Mouse (Mus musculus): Measurements from ENCODE around the gene Rbm18.
"Not testable (repeated sequence)": the region's sequence is repeated elsewhere in the genome, so short reads cannot be mapped to it uniquely, and the experiment has no call there.

Gene Rbm18

GRCm38 (mm10) chr2:36136300-36136941 lies at the start of gene Rbm18, which contains the start of gene Mrrf:
Gene Rbm18, minus strand, starts transcription at chr2:36136773.
Gene Mrrf, plus strand, starts transcription at chr2:36136389.
- peak; percentile 94 to 99 for DNase-seq (ENCODE audit: inconsistent age in 2 of 2, low spot score in 1 of 2)

DNA sequence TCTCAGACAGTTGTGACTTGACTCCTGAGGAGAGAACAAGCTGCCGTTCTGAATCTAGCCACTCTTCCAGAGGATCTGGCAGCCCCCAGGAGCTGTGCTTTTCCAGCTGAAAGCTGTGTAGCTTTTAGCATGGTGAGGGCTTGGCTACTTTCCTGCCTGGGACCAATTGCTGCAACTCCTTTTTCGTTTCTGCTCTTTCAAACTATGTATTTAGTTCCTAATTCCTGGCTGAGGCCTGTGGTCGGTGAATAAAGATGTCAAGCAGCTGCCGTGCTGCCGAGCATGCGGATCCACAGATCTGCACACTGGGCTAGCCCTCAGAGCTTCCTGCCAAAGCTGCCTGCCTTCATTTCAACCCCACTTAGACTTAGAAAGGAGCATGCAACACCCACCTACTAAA lies 48.3 kb upstream of the Rbm18 start:
- DNase-seq (ENCODE audit: inconsistent age in 2 of 2, low spot score in 1 of 2) = no peak

DNA sequence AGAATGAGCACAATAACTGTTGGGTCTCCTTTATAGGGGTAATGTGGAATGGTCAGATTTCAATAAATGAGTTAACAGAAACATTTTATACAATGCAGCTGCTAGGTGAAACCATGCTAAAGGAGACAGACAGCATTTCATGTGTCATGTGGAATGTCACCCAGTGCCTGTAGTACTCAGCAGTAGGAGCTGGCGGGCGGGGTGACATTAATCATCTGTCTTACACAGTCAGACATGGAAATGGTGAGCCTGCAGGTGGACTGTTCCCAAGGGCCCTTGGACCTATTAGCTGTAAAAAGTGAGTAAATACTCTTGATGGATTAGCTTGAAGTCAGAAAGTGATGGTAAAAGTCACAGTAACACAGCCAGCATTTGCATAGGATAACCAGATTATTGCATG lies 47.6 kb upstream of the Rbm18 start:
- DNase-seq (ENCODE audit: inconsistent age in 2 of 2, low spot score in 1 of 2) = peak in 1 of 2 experiments; percentile 28

DNA sequence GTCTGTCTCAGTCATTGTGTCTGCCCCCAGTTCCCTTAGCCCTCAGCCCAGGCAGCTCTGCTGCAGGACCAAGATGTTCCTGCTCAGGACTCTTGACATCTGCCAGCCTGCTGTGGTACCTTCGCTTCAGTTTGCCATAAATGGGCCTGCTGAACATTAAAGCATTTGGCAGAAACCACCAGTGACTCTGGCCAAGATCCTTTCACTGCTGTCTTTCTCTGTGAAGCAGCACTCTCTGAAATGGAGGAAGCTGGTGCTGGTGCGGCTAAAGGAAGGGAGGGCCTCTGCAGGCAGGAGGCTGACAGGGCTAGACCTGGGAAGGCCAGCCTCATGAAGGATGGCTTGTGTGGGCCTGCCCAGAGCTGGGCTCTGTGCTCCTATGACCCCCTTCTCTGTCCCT lies 46.7 kb upstream of the Rbm18 start:
- no peak for DNase-seq (ENCODE audit: inconsistent age in 2 of 2, low spot score in 1 of 2)

- not testable (repeated sequence) for DNase-seq (ENCODE audit: inconsistent age in 2 of 2, low spot score in 1 of 2)
These were observed 45.2 kb upstream of the Rbm18 start for GRCm38 (mm10) chr2:36181587-36182368.

DNA sequence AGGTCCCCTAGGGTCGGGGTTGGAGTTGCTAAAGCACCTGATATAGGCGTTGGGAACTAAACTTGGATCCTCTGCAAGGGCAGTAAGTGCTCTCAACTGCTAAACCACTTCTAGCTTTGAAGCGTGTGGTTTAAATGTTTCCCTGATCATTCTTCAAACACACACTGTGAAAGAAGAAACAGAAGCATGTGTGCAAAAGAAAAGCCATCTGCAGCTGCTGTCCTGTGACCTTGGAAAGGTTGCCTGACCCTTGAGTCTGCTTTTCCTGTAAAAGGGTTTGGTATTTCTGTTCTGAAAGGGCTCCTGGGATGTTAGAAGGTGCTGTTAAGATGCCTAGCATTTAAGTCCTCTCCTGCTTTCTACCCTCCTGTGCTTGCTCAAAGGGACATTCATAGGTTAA lies 42.9 kb upstream of the Rbm18 start:
- DNase-seq (ENCODE audit: inconsistent age in 2 of 2, low spot score in 1 of 2) = no peak

- DNase-seq (ENCODE audit: inconsistent age in 2 of 2, low spot score in 1 of 2) = no peak
These were observed 36.0 kb upstream of the Rbm18 start for GRCm38 (mm10) chr2:36172574-36172973.

GRCm38 (mm10) chr2:36172136-36172535 lies 35.6 kb upstream of the Rbm18 start:
- DNase-seq (ENCODE audit: inconsistent age in 2 of 2, low spot score in 1 of 2) = no peak

DNA sequence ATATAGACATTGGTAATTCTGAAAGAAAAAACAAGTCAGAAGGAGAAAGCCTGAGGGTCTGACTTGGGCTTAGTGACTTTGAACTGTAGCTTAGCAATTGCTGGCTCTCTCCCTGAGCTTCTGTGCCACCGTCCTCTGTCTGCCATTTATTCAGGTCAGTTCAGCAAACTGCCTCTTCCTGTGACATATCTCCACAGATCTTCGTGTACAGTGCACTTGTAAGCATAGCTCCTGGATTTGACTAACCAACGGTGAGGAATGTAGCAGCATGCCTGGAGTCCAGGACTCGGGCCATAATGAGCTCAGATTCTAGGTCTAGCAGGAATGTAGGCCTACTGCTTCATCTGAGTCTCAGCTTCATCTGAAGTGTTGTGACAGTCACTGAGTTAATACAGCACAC lies 32.6 kb upstream of the Rbm18 start:
- no peak for DNase-seq (ENCODE audit: inconsistent age in 2 of 2, low spot score in 1 of 2)

DNA sequence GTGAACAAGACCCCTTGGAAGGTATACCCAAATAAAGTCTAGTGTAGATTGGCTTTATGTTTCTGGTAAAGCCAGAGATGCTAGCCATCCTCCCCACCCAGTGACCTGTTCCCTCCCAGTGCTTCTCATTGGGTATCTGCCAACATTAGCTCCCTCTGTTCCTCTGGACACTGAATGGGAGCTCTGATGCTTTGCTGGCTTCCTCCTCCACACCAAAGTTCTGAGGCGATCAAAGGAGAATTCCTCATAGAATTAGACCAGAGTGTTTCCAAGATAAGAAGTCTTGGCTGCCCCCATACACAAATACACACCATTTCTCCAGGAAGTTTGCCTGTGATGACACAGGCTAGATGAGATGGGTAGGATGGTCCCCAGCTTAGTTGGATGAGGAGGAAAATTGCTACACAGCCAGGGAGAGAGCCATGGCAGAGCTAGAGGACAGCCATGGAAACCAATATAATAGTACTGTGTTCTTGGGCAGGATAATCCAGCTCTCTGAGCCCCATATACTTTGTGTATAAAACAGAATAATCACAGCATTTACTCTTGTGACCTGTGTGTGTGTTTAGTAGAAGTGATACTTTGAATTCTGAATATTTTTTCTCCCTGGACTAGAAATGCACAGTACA lies 31.5 kb upstream of the Rbm18 start:
- DNase-seq (ENCODE audit: inconsistent age in 2 of 2, low spot score in 1 of 2) = no peak

GRCm38 (mm10) chr2:36159336-36159735 lies 22.8 kb upstream of the Rbm18 start:
- DNase-seq (ENCODE audit: inconsistent age in 2 of 2, low spot score in 1 of 2) = no peak

GRCm38 (mm10) chr2:36157461-36157860 lies 20.9 kb upstream of the Rbm18 start:
- DNase-seq (ENCODE audit: inconsistent age in 2 of 2, low spot score in 1 of 2) = no peak

GRCm38 (mm10) chr2:36152401-36152800 lies 15.8 kb upstream of the Rbm18 start:
- not testable (repeated sequence) for DNase-seq (ENCODE audit: inconsistent age in 2 of 2, low spot score in 1 of 2)

GRCm38 (mm10) chr2:36148876-36149365 lies 12.3 kb upstream of the Rbm18 start:
- no peak for DNase-seq (ENCODE audit: inconsistent age in 2 of 2, low spot score in 1 of 2)

- DNase-seq (ENCODE audit: inconsistent age in 2 of 2, low spot score in 1 of 2) = no peak
These were observed 2.5 kb upstream of the Rbm18 start for GRCm38 (mm10) chr2:36139096-36139495.

DNA sequence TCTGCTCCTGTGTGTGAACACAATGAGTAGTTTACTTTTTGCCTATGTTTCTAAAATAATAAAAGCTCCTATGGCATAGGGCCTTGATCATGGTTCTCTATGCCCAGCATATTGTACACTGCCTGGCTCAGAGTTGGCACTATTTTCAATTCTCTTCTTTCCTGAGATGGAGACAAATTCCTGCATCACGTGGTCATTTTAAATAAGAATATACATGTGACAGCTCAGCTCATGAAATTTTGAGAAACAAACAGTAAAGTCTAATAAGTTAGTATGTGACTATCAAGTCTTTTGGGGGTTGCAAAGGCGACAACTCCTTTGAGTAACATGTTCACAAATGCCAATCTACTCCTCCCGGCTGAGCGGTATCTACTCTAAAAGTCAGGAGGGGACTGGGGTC lies 686 bp downstream of the Rbm18 start:
- no peak for DNase-seq (ENCODE audit: inconsistent age in 2 of 2, low spot score in 1 of 2)

DNA sequence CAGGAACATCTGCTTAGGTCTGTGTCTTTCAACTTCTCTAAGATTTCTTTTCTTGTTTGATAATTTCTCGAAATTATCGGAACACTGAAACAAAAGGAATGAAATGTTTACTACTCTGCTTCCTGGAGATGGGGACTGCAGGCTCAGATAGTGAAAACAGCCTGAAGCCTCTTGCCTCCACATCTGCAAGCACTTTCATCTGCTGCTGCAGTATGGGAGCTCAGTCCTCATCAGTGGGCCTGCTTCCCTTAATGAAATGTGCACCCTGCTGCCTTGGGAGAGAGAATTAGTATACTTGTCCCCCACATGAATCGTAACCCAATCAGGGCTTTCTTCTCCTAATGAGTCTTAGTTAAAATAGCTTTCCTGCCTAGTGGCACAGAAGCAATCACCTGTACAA lies 7.5 kb downstream of the Rbm18 start:
- DNase-seq (ENCODE audit: inconsistent age in 2 of 2, low spot score in 1 of 2) = no peak

- no peak for DNase-seq (ENCODE audit: inconsistent age in 2 of 2, low spot score in 1 of 2)
These were observed 8.6 kb downstream of the Rbm18 start for GRCm38 (mm10) chr2:36127973-36128372.

DNA sequence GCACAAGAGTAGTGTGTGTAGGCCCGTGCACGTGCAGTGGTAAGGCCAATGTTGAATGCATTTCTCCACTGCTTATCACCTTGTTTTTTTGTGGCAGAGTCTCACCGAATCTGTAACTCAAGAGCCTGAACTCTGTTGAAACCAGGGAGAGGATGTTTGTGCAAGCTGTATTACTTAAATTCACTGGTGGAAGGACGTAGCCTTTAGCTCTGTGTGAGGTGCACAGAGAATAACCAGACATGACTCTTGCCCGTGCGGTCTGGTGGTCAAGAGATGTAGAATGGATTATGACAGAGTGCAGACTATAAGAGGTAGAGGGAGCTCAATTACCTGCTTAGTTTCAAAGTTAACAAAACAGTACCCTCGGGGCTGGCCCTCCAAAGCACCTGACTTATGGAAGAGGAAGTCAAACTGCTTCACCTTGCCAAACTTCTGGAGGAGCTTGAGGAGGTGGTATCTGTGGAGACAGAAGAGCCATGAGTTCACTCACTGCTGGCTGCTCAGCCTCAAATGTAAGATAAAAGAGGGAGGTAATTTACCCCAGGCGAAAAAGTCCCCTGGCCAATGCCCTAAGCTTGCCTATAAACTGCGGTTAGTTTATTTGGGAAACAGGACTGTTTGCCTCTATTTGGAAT lies 9.7 kb downstream of the Rbm18 start:
- DNase-seq (ENCODE audit: inconsistent age in 2 of 2, low spot score in 1 of 2) = no peak

- DNase-seq (ENCODE audit: inconsistent age in 2 of 2, low spot score in 1 of 2) = no peak
These were observed 23.9 kb downstream of the Rbm18 start for GRCm38 (mm10) chr2:36112632-36113031.

DNA sequence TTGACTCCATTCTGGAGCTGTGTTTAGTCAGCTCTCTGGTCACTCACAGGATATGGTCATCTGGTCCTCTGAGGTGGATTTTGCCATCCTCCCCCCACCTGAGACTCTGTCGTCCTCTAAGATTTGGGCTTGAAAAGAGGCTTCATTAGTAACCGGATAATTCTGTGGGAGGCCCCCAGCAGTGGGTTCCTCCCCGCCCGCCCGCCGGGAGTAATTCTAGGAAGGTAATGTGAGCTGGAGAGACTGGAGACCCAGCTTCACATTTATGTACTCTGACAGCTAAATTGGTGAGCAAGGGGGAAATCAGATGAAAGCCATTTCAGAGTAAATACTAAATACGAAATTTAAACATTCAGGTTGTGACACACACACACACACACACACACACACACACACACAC lies 28.0 kb downstream of the Rbm18 start:
- DNase-seq (ENCODE audit: inconsistent age in 2 of 2, low spot score in 1 of 2) = no peak

Measured in adrenal gland, adult (tissue).